Mouse (Mus musculus): ENCODE measurements around the gene Gcnt4.
"Not testable (repeated sequence)": the region's sequence is repeated elsewhere in the genome, so short reads cannot be mapped to it uniquely, and the experiment has no call there.

Gcnt4 gene

DNA sequence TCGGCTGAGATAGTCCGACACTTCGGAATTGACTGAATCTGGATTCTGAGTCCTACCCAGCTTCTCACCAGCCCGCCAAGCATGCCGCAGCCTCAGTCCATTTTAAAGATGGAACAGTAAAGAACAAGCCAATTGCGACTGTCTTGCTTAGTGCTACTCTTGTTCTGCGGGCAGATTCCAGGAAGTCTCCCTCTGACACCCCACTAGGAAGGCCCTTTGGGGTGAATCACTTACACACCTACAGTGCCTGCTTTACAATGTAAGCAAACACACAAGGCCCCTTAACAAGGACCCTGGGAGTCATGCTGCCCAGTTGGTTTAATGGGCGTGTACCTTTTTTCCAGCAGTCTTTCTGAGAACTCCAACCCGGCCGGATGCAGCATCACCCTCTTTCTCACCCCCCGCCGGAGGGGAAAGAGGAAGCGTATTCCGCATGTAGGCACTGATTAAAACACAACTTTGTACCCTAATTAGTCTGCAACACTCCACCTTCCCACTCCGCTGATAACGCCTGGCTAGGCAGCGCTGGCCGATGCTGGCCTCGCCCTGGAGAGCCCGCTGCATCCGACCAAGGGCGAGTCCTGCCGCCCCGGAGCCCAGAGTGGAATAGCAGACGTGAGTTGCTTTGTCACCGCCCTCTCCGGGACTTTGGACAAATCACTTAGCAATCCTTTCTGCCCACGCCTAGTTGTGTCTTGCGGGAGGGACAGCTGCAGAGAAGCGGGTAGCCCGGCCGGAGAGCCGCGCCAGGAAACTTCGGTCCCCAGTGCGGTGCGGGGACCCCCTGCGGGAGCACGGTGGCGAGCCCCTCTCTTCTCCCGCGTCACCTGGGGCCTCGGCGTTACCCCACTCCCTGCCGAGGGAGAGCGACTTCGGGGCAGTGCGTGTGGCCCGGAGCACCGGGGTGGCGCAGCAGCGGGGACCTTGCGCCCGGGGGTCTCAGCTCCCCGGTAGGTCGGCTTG lies at the start of gene Gcnt4:
Gcnt4 (plus strand) TSS at position 691 of the 963 bp plus-strand sequence.
- DNase-seq (ENCODE audit: low spot score): no peak

DNA sequence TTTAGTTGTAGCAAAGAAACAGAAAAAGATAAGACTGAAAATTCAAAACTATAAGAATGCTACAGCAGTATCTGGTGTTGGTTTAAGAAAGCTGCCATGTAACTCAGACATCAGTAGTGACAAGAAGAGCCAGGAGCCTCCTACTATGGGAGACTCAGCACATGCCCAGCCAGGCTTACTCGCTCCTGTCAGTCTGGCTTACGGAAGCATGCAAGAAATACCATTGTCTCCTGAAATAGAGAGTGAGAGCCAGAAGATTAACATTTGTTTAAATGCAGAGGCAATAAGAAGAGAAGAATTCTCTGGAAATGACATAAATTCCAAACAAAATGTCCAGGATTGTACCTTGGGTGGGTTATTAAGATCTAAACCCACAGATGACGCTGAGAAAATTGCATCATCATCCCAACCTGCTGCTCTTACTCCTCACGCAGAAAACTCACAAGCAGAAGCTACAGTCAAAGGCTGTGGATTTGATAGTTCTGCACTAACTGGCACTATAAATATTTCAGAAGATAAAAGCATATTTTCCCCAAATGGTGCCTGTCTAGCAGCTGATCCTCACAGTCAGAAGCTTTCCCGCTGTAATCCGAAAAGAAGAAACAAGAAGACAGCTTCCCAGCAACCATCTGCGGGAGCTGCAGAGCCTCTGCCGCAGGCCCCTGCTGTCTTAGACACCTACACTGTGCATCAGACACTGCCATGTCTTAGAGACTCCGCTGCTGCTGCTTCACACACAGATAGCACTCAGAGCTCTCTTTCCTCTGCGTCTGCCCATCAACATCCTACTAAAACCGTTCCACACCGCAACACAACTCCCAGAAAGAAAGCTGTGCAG lies 46.0 kb upstream of the Gcnt4 start:
- DNase-seq (ENCODE audit: low spot score): no peak

DNA sequence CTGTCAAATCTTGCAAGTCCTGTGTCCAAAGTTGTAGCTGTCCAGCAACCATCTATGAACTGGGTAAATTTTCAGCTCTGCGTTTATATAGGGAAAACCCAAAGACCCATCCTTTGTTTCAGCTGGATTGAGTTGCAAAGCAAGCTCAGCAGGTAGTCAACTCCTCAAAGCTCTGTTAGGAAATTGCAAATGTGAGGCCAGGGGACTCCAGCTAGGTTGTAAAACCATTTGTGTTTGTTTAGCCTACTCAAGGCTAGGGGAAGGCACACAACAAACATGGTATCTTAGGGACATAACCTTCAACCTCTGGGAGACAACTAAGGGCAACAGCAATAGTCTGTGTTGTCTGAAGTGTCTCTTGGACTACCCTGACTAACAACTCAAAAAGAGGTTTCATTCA lies 40.0 kb upstream of the Gcnt4 start:
- no peak for DNase-seq (ENCODE audit: low spot score)

DNA sequence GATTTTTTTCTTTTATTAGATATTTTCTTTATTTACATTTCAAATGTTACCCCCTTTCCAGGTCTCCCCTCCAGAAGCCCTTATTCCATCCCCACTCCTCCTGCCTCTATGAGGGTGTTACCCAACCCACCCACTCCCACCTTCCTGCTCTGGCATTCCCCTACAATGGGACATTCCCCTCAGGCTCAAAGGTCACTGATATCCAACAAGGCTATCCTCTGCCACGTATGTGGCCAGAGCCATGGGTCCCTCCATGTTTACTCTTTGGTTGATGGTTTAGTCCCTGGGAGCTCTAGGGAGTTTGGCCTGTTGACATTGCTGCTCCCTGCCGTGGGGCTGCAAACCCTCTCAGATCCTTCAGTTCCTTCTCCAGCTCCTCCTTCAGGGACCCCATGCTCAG lies 34.5 kb upstream of the Gcnt4 start:
- DNase-seq (ENCODE audit: low spot score): no peak

DNA sequence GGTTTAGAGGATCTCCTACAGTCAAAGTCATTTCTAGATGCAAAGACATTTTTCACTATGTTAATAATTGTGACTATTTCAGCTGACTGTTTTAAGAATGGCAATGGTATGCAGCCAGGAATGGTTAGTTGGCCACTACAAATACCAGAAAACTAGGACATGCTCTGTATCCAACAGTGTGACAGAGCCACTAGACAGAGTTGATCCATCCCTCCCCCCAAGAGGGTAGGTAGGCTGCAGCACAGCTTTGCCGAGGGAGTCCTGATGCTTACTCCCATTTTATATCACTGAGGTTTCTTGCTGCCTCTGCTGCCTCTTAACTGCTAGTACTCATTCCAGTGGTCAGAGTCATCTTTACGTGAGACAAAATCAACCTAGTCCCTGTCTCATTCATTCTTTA lies 29.3 kb upstream of the Gcnt4 start:
- no peak for DNase-seq (ENCODE audit: low spot score)

DNA sequence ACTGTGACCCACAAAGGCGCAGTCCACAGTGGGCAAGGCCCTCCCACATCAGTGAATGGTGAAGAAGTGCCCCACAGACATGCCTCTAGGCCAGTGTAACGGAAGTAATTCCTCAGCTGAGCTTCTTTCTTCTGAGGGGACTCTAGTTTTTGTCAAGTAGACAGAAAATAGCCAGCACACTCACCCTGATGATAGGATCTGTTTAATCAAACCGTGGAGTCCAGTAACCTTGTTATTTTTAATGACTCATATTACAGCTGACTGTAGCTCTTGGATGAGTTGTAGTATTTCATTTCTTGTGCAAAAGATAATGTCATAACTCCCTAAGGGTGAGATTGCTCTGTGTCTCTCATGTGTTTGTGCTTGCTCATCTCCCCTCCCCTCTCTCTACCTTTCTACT lies 17.8 kb upstream of the Gcnt4 start:
- no peak for DNase-seq (ENCODE audit: low spot score)

DNA sequence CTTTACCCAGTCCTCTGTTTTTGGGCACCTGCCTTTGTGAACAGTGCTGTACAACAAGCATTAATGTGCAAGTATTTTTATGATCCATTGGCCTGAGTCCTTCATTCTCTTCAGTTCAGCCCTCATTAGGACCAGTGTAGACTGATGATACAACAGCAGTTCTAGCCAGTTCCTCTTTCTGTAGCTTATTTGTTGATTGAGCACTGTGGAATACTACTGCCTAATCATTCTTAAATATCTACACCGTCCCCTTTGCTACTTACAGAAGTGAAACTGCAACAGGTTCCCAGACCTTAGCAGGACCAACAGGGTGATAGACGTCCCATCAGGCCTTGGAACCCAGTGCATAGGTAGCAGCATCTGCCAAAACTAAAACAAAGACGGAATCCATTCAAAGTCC lies 13.3 kb upstream of the Gcnt4 start:
- DNase-seq (ENCODE audit: low spot score): no peak

DNA sequence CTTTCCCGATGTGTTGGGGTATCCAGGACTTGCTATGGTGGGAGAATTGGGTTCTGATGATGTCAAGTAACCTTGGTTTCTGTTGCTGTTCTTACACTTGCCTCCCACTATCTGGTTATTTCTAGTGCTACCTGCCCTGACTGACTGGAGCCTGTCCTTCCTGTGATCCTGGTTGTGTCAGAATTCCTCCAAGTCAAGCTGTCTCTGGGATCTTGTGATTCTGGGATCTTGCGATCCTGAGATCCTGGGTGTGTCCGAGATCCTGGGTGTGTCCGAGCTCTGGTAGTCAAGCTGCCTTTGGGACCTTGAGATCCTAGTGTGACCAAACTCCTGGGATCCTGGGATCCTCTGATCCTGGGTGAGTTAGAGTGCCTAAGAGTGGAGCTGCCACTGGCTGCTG lies 1.4 kb upstream of the Gcnt4 start:
- DNase-seq (ENCODE audit: low spot score): not testable (repeated sequence)

DNA sequence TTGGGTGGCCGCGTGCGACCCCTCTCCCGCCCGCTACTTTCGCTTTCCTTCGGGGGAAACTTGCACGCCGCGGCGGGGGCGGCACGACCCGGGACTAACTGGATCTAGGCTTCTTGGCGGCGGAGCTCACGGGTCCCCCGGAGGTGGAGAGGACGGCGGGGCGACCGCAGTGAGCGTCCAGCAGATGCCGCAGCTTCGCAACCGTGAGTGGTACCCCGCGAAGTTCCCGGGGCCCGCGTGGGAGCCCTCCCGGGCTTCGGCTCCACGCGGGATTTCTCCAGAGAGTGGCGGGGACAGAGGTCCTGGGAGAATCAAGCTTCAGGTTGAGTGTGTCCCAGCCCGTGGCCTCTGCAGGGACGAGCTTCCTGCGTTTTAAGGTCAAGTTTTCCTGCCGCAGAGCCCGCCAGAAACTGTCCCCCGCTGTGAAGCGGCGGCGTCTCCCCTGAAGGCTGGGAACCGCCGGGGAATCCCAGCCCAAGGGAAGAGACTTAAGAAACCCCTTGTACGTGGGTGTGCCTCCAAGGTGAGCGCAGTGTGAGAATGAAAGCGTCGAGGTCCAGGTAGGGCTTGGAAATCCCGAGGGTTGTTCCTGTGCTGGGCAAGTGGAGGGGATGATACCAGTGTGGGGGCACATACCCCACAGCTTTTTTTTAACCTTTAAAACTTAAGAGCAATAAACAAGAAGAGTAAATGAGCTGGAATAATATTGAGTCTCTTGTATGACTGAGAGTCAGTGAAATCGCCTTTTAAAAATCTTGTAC lies 676 bp downstream of the Gcnt4 start:
- no peak for DNase-seq (ENCODE audit: low spot score)

DNA sequence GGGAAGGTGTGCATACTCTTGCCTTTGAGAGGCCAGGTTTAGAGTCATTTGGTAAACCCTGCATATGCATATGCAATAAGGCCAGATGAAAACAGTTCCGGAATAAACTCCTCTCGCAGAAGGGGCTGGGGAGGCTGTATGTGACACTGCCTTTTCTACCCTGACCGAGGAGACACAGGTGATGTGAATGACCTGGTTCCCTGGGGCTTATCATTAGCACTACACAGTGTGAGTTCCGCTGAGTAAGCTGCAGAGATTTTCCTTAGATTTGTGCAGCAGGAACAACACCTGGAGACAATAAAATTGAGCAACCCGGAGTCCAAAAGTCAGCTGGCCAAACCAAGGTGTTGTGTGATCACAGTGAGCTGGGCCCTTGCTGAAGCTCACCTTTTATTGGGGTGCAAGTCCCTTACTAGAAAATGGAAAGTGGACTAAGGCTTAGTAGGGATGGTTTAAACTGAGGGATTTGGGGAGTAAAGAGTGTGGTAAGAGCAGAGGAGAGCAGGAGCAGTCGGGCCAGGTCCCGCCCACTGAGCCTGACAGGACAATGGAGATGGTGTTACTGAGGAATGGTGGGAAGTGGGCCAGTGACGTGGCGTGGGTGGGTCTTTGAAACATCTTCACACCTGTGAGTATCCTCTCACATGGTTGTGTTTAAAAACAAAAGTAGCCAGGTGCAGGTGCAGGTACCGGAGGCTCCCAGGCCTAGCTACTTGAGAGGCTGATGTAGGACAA lies 1.7 kb downstream of the Gcnt4 start:
- no peak for DNase-seq (ENCODE audit: low spot score)

DNA sequence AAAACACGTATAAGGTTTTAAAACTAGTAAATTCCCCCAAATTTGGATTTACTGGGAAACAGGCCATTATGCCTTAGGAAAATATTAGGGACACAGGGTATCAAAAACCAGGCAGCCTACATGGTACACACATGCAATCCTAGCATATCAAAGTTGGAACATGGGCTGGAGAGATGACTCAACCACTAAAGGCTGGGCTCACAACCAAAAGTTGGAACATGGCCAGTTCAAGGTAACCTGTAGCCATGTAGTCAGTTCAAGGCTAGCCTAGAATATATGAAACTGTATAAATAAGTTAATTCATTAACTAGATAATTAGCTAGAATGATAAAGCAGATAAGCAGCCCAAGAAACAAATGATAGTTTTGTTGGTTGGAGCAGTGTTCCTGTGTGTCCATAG lies 3.3 kb downstream of the Gcnt4 start:
- DNase-seq (ENCODE audit: low spot score): no peak

DNA sequence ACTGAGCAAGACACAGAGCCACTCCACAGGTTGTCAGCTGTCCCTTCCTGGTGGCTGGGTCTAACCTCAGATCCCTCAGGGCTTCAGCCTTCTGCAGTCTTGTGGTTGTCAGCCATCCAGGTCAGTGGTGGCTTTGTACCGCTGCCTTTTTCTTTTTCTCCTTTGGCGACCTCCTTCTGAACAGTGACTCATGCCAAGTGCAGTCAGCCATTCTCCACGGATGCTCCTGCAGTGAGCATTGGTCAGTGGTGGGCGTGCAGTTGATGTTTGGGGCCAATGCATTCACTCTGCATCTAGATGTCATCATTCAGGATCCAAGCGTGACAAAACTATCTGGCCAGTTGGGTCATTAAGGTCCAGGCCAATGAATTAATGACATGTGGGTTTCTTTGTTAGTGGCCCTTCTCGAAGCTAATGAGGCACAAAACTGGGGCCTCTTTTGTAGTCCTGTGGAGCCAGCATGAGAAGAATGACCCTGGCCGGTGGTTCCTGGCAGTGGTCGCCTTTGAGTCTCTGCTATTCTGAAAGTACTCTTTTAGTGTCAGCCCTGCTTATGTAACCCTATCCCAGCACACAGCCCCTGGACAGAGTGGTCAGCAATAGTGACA lies 4.0 kb downstream of the Gcnt4 start:
- no peak for DNase-seq (ENCODE audit: low spot score)

DNA sequence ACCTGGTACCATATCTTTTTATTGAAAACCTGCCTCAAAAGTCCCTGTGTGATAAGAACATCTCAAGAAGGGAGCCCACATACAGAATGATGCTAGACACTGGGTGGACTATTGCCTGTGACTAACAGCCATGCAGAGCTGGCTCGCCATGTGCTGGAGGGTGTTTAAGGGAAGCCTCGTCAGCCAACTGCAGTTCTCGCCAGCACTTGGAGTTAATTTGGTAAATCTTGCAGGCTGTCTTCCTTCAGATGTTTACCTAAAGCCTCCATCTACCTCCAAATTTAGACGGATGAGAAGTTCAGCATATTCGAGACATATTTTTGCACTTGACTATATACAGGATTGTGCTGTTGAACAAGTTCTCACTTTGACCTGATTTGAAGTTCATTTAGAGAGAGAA lies 8.3 kb downstream of the Gcnt4 start:
- DNase-seq (ENCODE audit: low spot score): no peak

DNA sequence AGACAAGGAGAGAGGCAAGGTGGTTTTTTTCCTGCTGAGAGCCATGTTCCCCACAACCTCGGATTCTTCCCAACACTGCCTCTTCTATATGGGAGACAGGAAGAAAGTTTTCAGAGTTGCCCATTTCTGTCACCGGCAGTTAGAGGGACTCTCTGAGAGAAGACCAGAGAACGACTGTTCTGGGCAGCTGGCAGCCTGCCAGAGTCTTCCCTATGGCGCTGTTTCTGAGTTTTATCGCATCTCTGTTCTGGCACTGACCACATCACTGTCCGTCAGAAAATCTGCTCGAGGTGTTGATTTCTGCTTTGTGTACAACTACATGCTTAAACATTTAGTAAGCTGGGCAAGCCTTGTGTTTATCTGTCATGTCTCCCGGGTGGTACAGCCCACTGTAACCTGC lies 8.9 kb downstream of the Gcnt4 start:
- no peak for DNase-seq (ENCODE audit: low spot score)

DNA sequence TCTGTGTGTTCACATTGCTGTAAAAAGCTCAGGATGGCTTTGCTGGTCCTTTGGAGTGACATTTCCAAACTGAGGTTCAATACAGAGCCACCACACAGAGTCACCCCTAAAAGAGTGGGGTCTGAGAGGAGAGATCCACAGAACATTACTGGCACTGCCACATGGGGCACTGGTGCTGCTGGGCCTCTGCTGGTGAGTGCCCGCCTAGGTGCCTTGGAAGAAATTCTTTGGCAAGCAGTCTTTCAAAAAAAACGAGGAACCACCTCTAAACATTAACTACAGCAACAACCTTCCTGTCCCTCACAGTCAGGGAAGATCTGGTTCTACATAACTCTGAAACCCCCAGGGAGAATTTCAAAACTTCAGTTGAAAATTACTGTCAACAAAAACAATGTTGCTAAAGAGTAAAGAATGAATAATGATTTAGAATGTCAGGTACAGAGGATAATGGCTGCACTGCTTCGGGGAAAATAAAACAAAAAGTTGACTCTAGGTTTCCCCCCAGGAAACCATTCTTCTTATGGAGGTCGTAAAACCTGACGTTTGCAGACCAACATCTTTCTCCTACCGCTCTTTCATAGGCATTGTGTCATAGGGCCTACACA lies 11.8 kb downstream of the Gcnt4 start:
- no peak for DNase-seq (ENCODE audit: low spot score)

DNA sequence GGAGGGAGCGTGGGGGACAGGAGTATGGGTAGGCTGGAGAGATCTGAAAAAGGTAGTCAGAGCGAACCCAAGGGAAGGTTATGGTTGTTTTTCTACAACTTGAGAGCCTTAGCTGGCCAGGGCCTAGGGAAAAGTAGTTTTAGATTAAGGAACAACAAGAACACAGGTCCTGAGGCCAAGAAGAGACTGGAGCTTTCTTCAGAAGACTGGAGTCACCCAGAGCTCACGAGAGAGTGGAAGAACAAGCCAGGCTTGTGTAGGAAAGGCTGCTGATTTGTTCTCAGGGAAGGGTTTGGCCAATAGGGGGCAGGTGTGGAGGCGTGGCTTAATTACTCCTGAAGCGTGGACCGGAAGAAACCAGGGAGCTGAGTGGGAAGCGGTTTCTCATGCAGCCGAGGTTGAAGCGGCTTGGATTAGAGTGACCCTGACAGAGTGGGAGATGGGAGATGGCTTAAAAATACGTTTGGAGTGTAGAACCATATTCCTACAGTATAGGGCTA lies 12.6 kb downstream of the Gcnt4 start:
- no peak for DNase-seq (ENCODE audit: low spot score)

DNA sequence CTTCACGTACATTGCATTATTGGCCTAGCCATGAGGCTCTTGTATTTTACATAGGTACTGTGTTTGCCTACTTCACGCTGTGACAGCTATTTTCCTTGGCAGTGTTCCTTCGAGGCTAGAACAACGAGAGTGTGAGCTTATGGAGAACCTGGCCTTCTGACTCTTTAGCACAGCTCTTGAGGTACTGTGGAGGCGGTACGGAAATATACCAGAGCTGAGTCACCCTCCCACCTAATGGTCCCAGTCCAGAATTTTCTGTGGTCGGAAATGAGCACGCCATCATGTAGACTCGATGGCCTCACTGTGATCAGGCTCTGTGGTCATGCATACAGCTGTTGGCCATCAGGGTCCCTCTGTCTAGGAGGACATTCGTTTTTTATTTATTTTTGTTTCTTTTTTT lies 15.2 kb downstream of the Gcnt4 start:
- no peak for DNase-seq (ENCODE audit: low spot score)

DNA sequence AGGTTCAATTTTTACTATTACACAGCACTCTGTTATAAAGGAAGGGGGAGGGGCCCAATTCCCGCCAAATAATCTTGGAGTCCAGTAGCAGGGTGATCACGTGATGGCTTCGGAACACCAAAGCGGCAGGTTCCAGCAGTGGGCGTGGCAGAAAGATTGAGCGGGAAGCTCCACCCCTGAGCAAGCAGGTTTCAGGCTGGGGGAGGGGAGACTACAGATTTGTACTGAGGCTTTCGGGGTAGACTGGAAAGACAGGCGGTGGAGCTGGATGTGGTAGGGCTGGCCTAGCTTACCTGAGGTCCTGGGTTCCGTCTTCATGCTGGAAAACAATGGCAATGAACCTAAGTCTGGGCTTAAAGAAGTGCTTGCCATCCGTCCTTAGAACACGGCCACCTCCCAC lies 17.0 kb downstream of the Gcnt4 start:
- DNase-seq (ENCODE audit: low spot score): not testable (repeated sequence)

DNA sequence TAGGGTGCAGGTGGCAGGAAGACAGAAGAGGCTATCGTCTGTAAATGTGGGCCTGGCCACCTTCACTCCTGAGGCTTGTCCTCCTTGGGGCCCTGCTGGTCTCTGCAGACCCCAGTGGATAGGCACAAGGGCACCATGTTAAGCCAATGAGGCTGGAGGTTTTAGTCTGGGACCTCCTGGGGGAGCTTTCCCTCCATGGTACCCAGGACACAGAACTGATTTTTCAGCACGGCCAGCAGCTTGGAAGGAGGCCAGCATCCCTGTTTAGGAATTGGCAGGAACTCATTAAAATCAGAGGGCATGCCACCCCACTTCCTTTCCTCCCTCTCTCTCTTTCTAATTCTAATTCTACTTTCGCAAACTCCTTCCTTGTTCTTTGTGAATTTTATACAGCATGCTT lies 19.1 kb downstream of the Gcnt4 start:
- no peak for DNase-seq (ENCODE audit: low spot score)

DNA sequence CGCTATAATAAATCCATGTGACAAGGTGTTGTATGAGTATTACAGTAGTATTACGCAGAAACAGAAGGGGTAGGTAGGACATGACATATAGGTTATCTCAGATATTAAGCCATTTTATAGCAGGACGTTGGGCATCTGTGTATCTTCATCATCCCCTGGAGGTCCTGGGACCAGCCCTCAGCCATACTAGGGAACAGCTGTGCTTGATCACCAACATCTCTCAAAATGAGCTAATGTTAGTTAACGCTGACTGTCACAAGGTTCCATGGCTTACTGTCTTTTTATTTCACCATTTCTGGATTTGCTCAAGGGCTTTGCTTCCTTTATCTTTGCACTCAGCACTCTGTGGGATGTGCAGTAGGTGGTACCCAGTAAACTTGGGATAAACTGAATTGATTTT lies 21.3 kb downstream of the Gcnt4 start:
- DNase-seq (ENCODE audit: low spot score): no peak

DNA sequence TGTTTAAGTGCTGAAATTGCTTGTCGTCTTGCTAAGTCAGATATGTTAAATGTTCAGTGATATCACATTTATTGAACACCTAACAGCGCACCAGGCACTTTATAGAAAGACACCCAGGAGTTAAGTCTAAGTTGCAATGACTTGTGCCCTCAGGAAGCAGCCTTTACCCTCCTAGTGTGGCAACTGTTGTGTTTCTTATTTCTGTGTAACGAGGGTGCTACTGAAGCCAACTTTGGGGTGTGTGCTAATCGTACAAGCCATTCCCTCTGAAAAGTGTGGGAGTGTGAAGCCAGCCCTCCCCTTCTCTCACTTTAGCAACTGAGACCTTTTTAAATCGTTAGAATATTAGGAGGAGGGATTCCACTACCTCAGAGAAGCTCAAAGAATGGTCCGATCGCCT lies 23.2 kb downstream of the Gcnt4 start:
- no peak for DNase-seq (ENCODE audit: low spot score)

All from urinary bladder, postnatal 10 days (tissue).